In genomic region chr7:72004311-72004710, GRCm38 (mm10) we compare ENCODE assay signal across 22 mouse cellular contexts.
DNase-seq lines count a peak whose midpoint lies in the region; ATAC-seq and TF ChIP-seq lines count a peak whose summit lies in the region.
"Had no signal": no experiment of that assay in that cellular context is flagged by ENCODE, and none has a peak within 500 bp of the region (broad histone marks: within the 10 kb centered on the region; RNA-seq: fewer than 3 reads in every experiment).

No protein-coding gene starts in this region.

- no peak for TF ChIP-seq POLR2A in ES-Bruce4 (IDR thresholded peaks at IDR 0.05; ENCODE audit: insufficient read depth, low read length)

- H3K27ac ChIP-seq in ES-Bruce4 (ENCODE audit: insufficient read depth, low read length) (peak overlapping the region; percentile 38; the same call in 1 of the 2 replicates), ES-E14 (ENCODE audit: insufficient read depth, low read depth, low read length, poor library complexity, severe bottlenecking) (no peak overlapping the region)
- no peak overlapping the region for H3K27ac ChIP-seq in hindbrain, embryonic 14.5 days
- H3K27ac ChIP-seq in midbrain, postnatal 0 days (ENCODE audit: low read depth, low read length): no peak overlapping the region
- H3K27ac ChIP-seq: embryonic facial prominence, embryonic 10.5 days; embryonic facial prominence, embryonic 12.5 days; forebrain, embryonic 13.5 days; forebrain, embryonic 15.5 days had no signal

- DNase-seq in ES-E14 (ENCODE audit: low read depth, low spot score) (peak; percentile 44), ZHBTc4 (ENCODE audit: low read depth, low spot score) (peak; percentile 75)
- DNase-seq in hindbrain, embryonic 14.5 days (ENCODE audit: low spot score): no peak
- no peak for DNase-seq in yolk sac, embryonic 10.5 days (ENCODE audit: low spot score)
- DNase-seq in midbrain, postnatal 0 days (ENCODE audit: low spot score): no peak
- DNase-seq: adrenal gland, adult 2 months; adrenal gland, postnatal 10 days; adrenal gland, postnatal 25 days; B cell, adult 2 months; cerebellum, adult 11-12 months; cerebellum, adult 2 months; cerebellum, adult 9-10 months; cerebellum, postnatal 10 days; cerebellum, postnatal 25 days; forebrain, postnatal 0 days had no signal

- 72% methylated on average over 3 of the region's 3 CpGs for WGBS in hindbrain, embryonic 14.5 days
- WGBS in midbrain, postnatal 0 days: 59% methylated on average over 3 of the region's 3 CpGs

- no peak for TF ChIP-seq EP300 in ES-Bruce4 (IDR thresholded peaks at IDR 0.05; ENCODE audit: insufficient read depth, low read depth, low read length)

- no peak overlapping the region for H3K4me2 ChIP-seq in hindbrain, embryonic 14.5 days (replicated peaks)
- no peak overlapping the region for H3K4me2 ChIP-seq in midbrain, postnatal 0 days (ENCODE audit: low read depth, low read length, poor library complexity, severe bottlenecking)
- H3K4me2 ChIP-seq: embryonic facial prominence, embryonic 12.5 days; forebrain, embryonic 13.5 days; forebrain, embryonic 15.5 days had no signal

- in situ Hi-C loops in ES-E14 (cut with MboI; ENCODE audit: low sequenced_read_pairs in 2 of 2, unreplicated experiment in 2 of 2): no loop called here

- no peaks in the 10 kb centered on the region for H3K27me3 ChIP-seq in ES-Bruce4 (ENCODE audit: control insufficient read depth, insufficient read depth, low read length, poor library complexity, severe bottlenecking)
- no peaks in the 10 kb centered on the region for H3K27me3 ChIP-seq in hindbrain, embryonic 14.5 days (ENCODE audit: control insufficient read depth, insufficient read depth, low read length)
- H3K27me3 ChIP-seq in midbrain, postnatal 0 days (ENCODE audit: insufficient read depth, low read length): no peaks in the 10 kb centered on the region
- H3K27me3 ChIP-seq: CH12.LX; embryonic facial prominence, embryonic 12.5 days; forebrain, embryonic 13.5 days; forebrain, embryonic 15.5 days had no signal

- no peaks in the 10 kb centered on the region for H3K4me1 ChIP-seq in ES-Bruce4 (ENCODE audit: control insufficient read depth, insufficient read depth, low read length)
- peaks cover 3 to 4% of the 10 kb centered on the region in 2 experiments; a peak in 2 of 4 replicates for H3K4me1 ChIP-seq in ES-E14 (ENCODE audit: control insufficient read depth in 2 of 2, insufficient read depth in 2 of 2, low read length in 2 of 2, poor library complexity in 1 of 2)
- no peaks in the 10 kb centered on the region for H3K4me1 ChIP-seq in hindbrain, embryonic 14.5 days (replicated peaks; ENCODE audit: control insufficient read depth, insufficient read depth, low read length)
- no peaks in the 10 kb centered on the region for H3K4me1 ChIP-seq in midbrain, postnatal 0 days (ENCODE audit: insufficient read depth, low read length)
- H3K4me1 ChIP-seq: embryonic facial prominence, embryonic 10.5 days; embryonic facial prominence, embryonic 12.5 days; forebrain, embryonic 13.5 days; forebrain, embryonic 15.5 days had no signal

- H3K9me3 ChIP-seq in ES-Bruce4 (replicated peaks; ENCODE audit: control insufficient read depth, insufficient read depth, low read length, poor library complexity, severe bottlenecking): no peaks in the 10 kb centered on the region
- H3K9me3 ChIP-seq in ES-E14 (ENCODE audit: control insufficient read depth, insufficient read depth, low read depth, low read length): no peaks in the 10 kb centered on the region
- H3K9me3 ChIP-seq in hindbrain, embryonic 14.5 days (ENCODE audit: control insufficient read depth, low read length): 0 out of 2 replicates have a peak, but pooled peaks cover 7% of the 10 kb centered on the region
- H3K9me3 ChIP-seq in midbrain, postnatal 0 days (ENCODE audit: low read length): no peaks in the 10 kb centered on the region
- H3K9me3 ChIP-seq: embryonic facial prominence, embryonic 10.5 days; embryonic facial prominence, embryonic 12.5 days; forebrain, embryonic 13.5 days; forebrain, embryonic 15.5 days had no signal

- no peak overlapping the region for H3K9ac ChIP-seq in ES-Bruce4 (ENCODE audit: low read depth, poor library complexity, severe bottlenecking)
- no peak overlapping the region for H3K9ac ChIP-seq in ES-E14 (ENCODE audit: insufficient read depth, low read depth, low read length, poor library complexity, severe bottlenecking)
- no peak overlapping the region for H3K9ac ChIP-seq in hindbrain, embryonic 14.5 days
- no peak overlapping the region for H3K9ac ChIP-seq in midbrain, postnatal 0 days (replicated peaks; ENCODE audit: low read length, poor library complexity, severe bottlenecking)
- H3K9ac ChIP-seq: embryonic facial prominence, embryonic 12.5 days; forebrain, embryonic 13.5 days; forebrain, embryonic 15.5 days; forebrain, postnatal 0 days had no signal

- H3K36me3 ChIP-seq in ES-Bruce4 (ENCODE audit: control insufficient read depth, insufficient read depth, low read length, poor library complexity, severe bottlenecking): no peaks in the 10 kb centered on the region
- no peaks in the 10 kb centered on the region for H3K36me3 ChIP-seq in ES-E14 (ENCODE audit: control insufficient read depth, insufficient read depth, low read length, poor library complexity, severe bottlenecking)
- H3K36me3 ChIP-seq in hindbrain, embryonic 14.5 days (replicated peaks; ENCODE audit: control insufficient read depth, insufficient read depth): no peaks in the 10 kb centered on the region
- H3K36me3 ChIP-seq in midbrain, postnatal 0 days (ENCODE audit: insufficient read depth, low read length): no peaks in the 10 kb centered on the region
- H3K36me3 ChIP-seq: embryonic facial prominence, embryonic 10.5 days; embryonic facial prominence, embryonic 12.5 days; forebrain, embryonic 15.5 days had no signal

- H3K4me3 ChIP-seq in ES-Bruce4 (ENCODE audit: low read depth, low read length) (no peak overlapping the region), ES-E14 (ENCODE audit: insufficient read depth in 1 of 2, low read depth in 1 of 2, low read length in 2 of 2, poor library complexity in 1 of 2, severe bottlenecking in 1 of 2) (no peak overlapping the region)
- H3K4me3 ChIP-seq in hindbrain, embryonic 14.5 days (replicated peaks; ENCODE audit: low read length): no peak overlapping the region
- H3K4me3 ChIP-seq in midbrain, postnatal 0 days (ENCODE audit: low read depth, low read length): no peak overlapping the region
- H3K4me3 ChIP-seq: embryonic facial prominence, embryonic 10.5 days; embryonic facial prominence, embryonic 12.5 days; forebrain, embryonic 13.5 days; forebrain, embryonic 15.5 days had no signal

- TF ChIP-seq CTCF in ES-Bruce4 (IDR thresholded peaks at IDR 0.05; ENCODE audit: low read depth, low read length): no peak
- no peak for TF ChIP-seq CTCF in midbrain, postnatal 0 days (IDR thresholded peaks at IDR 0.05)

- ATAC-seq in hindbrain, embryonic 14.5 days (ENCODE audit: low FRiP score): no peak
- no peak for ATAC-seq in midbrain, postnatal 0 days (ENCODE audit: low FRiP score)
- ATAC-seq: CD4-positive, CD25-positive, alpha-beta regulatory T cell, adult 4 months; forebrain, embryonic 13.5 days; forebrain, embryonic 15.5 days; forebrain, postnatal 0 days had no signal

TF ChIP-seq in ES-E14, 5 proteins besides CTCF, POLR2A, EP300 and RAD21:
- TF ChIP-seq CHD2 (IDR thresholded peaks at IDR 0.05; ENCODE audit: low read depth, low read length) (no peak), HCFC1 (IDR thresholded peaks at IDR 0.05; ENCODE audit: borderline replicate concordance, insufficient read depth, low read length) (no peak), ZNF384 (IDR thresholded peaks at IDR 0.05; ENCODE audit: low read depth, low read length) (no peak), ZC3H11A (IDR thresholded peaks at IDR 0.05; ENCODE audit: borderline replicate concordance, low read depth, low read length) (no peak), MAFK (IDR thresholded peaks at IDR 0.05; ENCODE audit: insufficient read depth, low read depth, low read length) (no peak)

Comparison
In these comparisons a context has a peak if more than half of its experiments do, and no peak if none do; other contexts are left out.
1. DNase-seq: peak in ES-E14 (single experiment) and ZHBTc4 (single experiment); none in hindbrain, embryonic 14.5 days (single experiment), yolk sac, embryonic 10.5 days (single experiment) and midbrain, postnatal 0 days (single experiment).